Mouse (Mus musculus) liver, postnatal 0 days (tissue): ENCODE results near the gene Rgs14. TPM values are rescaled to one million over a fixed set of nuclear protein-coding genes. Genes with fewer than 3 reads are reported as not detected.

Experiments
- ATAC-seq: fragments of 200-750 bp; cut with Nextera tagmentation; 2 replicates; pipeline ENCODE4 v1.8.0; 2017; ENCODE audit warnings: mild to moderate bottlenecking, moderate library complexity
- DNase-seq: peaks from one replicate; pipeline ENCODE4 v3.0.0-alpha.2; 2016
- H3K27ac ChIP-seq: fragments of 300-500 bp; sonication (generic); 2 replicates; pipeline ENCODE4 v1.5.1; 2014; ENCODE audit warnings: antibody characterized with exemption, moderate library complexity, mild to moderate bottlenecking, low read depth
- H3K27me3 ChIP-seq: fragments of 300-500 bp; sonication (generic); 2 replicates; pipeline ENCODE4 v1.6.1; 2014; ENCODE audit warnings: low read length, control low read depth, mixed read lengths; ENCODE audit not compliant: insufficient read depth
- H3K36me3 ChIP-seq: fragments of 300-500 bp; sonication (generic); replicated peaks from 2 replicates; pipeline ENCODE4 v1.6.1; 2014; ENCODE audit warnings: mild to moderate bottlenecking, control low read depth, low read length, moderate library complexity, mixed read lengths; ENCODE audit not compliant: insufficient read depth
- H3K4me1 ChIP-seq: fragments of 300-500 bp; sonication (generic); 2 replicates; pipeline ENCODE4 v1.6.1; 2014; ENCODE audit warnings: antibody characterized with exemption, mild to moderate bottlenecking, control low read depth; ENCODE audit not compliant: insufficient read depth
- H3K4me2 ChIP-seq: fragments of 300-500 bp; sonication (generic); 2 replicates; pipeline ENCODE4 v1.6.1; 2014; ENCODE audit warnings: low read depth, mild to moderate bottlenecking, low read length, moderate library complexity, mixed read lengths
- H3K4me3 ChIP-seq: fragments of 300-500 bp; sonication (generic); 2 replicates; pipeline ENCODE4 v1.5.1; 2014; ENCODE audit warnings: low read depth, low read length
- H3K9ac ChIP-seq: fragments of 300-500 bp; sonication (generic); replicated peaks from 2 replicates; pipeline ENCODE4 v1.6.1; 2014; ENCODE audit warnings: mild to moderate bottlenecking, moderate library complexity
- H3K9me3 ChIP-seq: fragments of 300-500 bp; sonication (generic); 2 replicates; pipeline ENCODE4 v1.6.1; 2016; ENCODE audit warnings: mild to moderate bottlenecking, control low read depth, low read length, mixed read lengths
- CTCF ChIP-seq: sonication (generic); IDR thresholded peaks from 2 replicates; pipeline ENCODE4 v1.5.1; 2016; ENCODE audit warnings: antibody characterized with exemption, low read depth
- EP300 ChIP-seq: IDR thresholded peaks from 2 replicates; pipeline ENCODE4 v1.6.1; 2016; ENCODE audit warnings: antibody characterized with exemption, low read depth, mild to moderate bottlenecking
- WGBS: fragments of 180-500 bp; shearing (Covaris S2); extraction: QIAGEN DNeasy Blood & Tissue Kit; methylation state at CpG from one replicate; pipeline ENCODE4 v1.1.7; 2014; ENCODE audit not compliant: insufficient replicate concordance; 5-methylcytosine and 5-hydroxymethylcytosine counted together
- polyA plus RNA-seq: library from polyadenylated mRNA; unstranded; fragments of >200 nt; fragmentation: Nextera tagmentation; extraction: Ambion mirVana; gene quantifications from 2 replicates; pipeline ENCODE4 v1.2.1, GENCODE M21; 2015

Gene Rgs14
- polyA plus RNA-seq, 1 experiment from 2014 or later = 3.1 TPM

DNA sequence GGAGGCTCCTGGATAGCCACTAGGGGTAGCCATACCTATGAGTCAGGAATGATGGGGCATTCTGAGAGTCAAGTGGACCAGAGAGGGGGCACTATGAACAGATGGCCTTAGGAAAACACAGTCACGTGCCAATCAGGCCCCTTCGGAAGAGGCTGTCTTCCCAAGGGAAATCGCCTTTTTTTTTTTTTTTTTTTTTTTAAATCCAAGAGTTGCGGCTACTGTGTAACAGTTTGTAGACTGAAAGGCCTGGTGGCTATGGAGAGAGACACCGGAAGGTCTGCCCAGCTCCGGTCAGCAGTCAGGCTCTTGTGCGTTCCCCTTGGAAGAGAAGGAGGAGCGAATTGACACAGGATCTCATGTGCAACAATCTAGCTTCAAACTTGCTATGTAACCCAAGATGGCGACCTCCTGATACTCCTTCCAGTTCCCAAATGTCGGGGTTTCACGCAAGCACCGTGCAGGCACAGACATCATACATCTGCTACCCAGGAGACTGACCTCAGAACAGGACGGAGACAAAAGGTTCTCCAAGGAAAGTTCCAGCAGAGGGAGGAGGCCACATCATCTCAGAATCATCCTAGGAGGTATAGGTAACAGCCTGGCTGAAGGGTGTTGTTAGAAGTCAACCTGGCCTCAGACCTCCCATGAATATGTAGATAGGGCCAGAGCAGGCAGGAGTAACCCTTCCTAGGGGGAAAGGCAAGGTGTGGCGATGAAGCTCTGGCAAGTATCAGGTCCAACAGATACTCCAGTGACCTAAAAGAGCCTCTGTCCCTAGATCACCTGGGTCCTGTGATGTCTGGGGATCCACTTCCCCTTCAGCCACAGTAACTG, 38.7 kb upstream of the Rgs14 start:
- WGBS = 57% methylated on average over 14 of the region's 14 CpGs
- no peak for ATAC-seq
- H3K4me3 ChIP-seq = peak overlapping the region; percentile 77
- DNase-seq = no peak
- H3K9me3 ChIP-seq = no peaks in the 10 kb centered on the region
- H3K4me1 ChIP-seq = peaks cover 30% of the 10 kb centered on the region
- peak overlapping the region; percentile 87 for H3K9ac ChIP-seq
- H3K4me2 ChIP-seq = peak overlapping the region; percentile 94
- TF ChIP-seq EP300 (no peak), CTCF (peak; percentile 76)
- H3K27ac ChIP-seq = peak overlapping the region; percentile 87
- no peaks in the 10 kb centered on the region for H3K27me3 ChIP-seq
- peaks cover 13% of the 10 kb centered on the region for H3K36me3 ChIP-seq

DNA sequence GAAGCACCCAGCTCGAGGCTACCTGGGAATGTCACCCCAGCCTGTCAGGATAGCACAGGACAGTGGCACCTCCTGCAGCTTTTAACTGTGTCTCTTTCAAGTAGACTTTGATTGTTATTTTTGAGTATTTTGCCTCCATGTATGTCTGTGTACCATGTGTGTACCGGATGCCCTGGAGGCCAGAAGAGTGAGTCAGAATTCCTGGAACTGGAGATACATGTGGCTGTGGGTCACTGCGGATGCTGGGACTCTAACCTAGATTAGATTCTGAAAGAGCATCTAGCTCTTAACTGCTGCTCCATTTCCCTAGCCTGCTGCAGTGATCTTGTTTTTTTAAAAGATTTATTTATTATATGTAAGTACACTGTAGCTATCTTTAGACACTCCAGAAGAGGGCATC, 37.2 kb upstream of the Rgs14 start:
- whole genome bisulfite sequencing = 69% methylated on average over 3 of the region's 3 CpGs
- ATAC-seq = no peak

DNA sequence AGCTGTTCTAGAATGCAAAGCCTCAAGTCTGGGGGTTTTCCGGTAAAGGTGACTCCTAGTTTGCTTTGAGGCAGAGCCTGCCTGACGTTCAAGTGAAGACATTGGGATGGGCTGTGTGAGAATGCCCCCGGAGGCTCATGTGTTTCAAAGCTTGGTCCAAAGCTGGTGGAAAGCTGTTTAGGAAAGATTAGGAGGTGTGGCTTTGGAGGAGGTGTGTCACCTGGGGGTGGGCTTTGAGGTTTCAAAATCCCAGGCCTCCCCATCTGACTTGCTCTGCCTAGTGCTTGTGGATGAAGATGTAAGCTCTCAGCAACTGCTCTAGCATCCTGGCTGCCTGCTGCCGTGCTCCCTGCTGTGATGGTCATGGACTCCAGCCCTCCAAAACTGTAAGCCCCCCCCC, 33.8 kb upstream of the Rgs14 start:
- ATAC-seq = no peak
- H3K4me2 ChIP-seq = no peak overlapping the region

More for the DNA sequence above, 37.2 kb upstream of the Rgs14 start:
- Histone ChIP-seq H3K9ac (no peak overlapping the region), H3K36me3 (peaks cover 3% of the 10 kb centered on the region; the same call in 1 of the 2 replicates), H3K4me1 (peaks cover 27% of the 10 kb centered on the region), H3K4me2 (no peak overlapping the region), H3K27ac (no peak overlapping the region), H3K4me3 (no peak overlapping the region), H3K9me3 (no peaks in the 10 kb centered on the region), H3K27me3 (no peaks in the 10 kb centered on the region)
- no peak for DNase-seq
- TF ChIP-seq EP300 = 0 out of 2 replicates have a peak, but pooled peaks have one; percentile 24
- no peak for TF ChIP-seq CTCF

DNA sequence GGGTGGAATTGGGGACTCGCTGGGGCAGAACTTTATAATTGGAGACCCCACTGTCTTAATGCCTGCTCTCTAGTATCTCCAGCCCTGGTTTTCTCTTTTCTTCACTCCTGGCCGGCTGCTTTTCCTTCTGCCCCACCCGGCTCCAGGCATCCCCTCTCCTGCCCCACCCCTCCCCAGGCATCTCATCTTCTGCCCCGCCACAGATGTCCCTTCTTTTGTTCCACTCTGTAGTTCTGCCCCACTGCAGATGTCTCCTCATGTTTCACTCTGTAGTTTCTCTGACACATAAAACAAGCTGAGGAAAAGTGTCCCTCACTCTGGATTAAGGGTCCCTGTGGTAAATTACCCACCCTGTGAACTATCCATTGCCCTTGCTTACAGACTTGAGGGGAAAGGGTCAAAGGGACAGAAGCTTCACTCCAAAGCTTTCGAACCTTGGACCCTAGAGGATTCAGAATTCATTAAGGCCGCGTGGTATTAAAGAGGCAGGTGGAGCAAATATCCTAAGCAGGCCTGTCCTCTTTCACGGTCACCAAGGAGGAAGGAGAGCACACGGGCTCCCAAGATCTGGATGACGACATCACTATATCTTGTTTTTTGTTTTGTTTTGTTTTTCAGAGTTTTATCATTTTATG, 32.1 kb upstream of the Rgs14 start:
- TF ChIP-seq EP300 (no peak), CTCF (no peak)
- H3K9me3 ChIP-seq = no peaks in the 10 kb centered on the region
- no peak overlapping the region for H3K4me3 ChIP-seq
- H3K9ac ChIP-seq = no peak overlapping the region
- H3K27me3 ChIP-seq = no peaks in the 10 kb centered on the region
- 70% methylated on average over 10 of the region's 10 CpGs for WGBS
- peaks cover 3% of the 10 kb centered on the region; the same call in 1 of the 2 replicates for H3K4me1 ChIP-seq
- no peak overlapping the region for H3K4me2 ChIP-seq
- ATAC-seq = no peak
- no peak for DNase-seq
- H3K36me3 ChIP-seq = no peaks in the 10 kb centered on the region
- no peak overlapping the region for H3K27ac ChIP-seq

More for the DNA sequence above, 33.8 kb upstream of the Rgs14 start:
- H3K36me3 ChIP-seq = no peaks in the 10 kb centered on the region
- no peaks in the 10 kb centered on the region for H3K9me3 ChIP-seq
- TF ChIP-seq EP300 = no peak
- TF ChIP-seq CTCF = no peak
- H3K9ac ChIP-seq = no peak overlapping the region
- WGBS = 80% methylated on average over 4 of the region's 4 CpGs
- H3K27ac ChIP-seq = no peak overlapping the region
- H3K4me1 ChIP-seq = peaks cover 7% of the 10 kb centered on the region
- DNase-seq = no peak
- no peak overlapping the region for H3K4me3 ChIP-seq
- H3K27me3 ChIP-seq = no peaks in the 10 kb centered on the region

DNA sequence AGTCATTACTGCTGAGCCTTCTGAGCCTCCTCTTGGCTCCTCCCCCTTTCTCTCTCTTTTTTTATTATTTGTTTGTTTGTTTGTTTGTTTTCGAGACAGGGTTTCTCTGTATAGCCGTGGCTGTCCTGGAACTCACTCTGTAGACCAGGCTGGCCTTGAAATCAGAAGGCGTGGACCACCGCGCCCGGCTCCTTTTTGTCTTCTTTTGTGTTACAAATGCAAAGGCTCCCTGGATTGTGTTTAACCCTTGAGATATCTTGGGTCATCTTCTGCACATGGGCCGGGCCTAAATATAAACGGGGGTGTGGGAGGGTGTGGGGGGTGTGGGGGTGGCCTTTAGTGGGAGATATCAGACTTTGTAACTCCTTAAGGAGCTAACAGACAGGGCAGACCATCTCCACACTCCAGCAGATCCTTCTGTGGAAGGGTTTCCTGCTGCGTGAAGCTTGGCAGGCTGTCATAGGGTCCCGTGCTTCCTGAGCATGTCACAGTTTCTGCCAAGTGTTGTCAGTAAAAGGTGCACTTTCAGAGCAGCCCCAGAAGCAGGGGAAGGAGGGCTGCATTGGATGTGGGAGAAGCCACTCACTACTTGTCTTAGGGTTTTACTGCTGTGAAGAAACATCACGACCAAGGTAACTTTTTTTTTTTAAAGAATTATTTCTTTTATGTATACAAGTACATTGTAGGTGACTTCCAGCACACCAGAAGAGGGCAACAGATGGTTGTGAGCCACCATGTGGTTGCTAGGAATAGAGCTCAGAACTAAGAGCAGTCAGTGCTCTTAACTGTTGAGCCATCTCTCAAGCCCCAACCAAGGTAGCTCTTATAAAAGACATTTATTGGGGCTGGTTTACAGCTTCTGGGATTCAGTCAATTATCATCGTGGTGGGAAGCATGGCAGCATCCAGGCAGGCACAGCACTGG, 31.1 kb upstream of the Rgs14 start:
- H3K4me1 ChIP-seq = peaks cover 3% of the 10 kb centered on the region; the same call in 1 of the 2 replicates
- no peaks in the 10 kb centered on the region for H3K36me3 ChIP-seq
- no peak overlapping the region for H3K9ac ChIP-seq
- no peak for ATAC-seq
- H3K9me3 ChIP-seq = no peaks in the 10 kb centered on the region
- H3K4me3 ChIP-seq = no peak overlapping the region
- 65% methylated on average over 12 of the region's 12 CpGs for WGBS
- no peak overlapping the region for H3K27ac ChIP-seq
- DNase-seq = no peak
- no peaks in the 10 kb centered on the region for H3K27me3 ChIP-seq
- no peak for TF ChIP-seq EP300
- no peak overlapping the region for H3K4me2 ChIP-seq
